Mouse (Mus musculus): ENCODE data around the gene Ebf1. TPM values are rescaled to one million over a fixed set of nuclear protein-coding genes. Genes with fewer than 3 reads are reported as not detected.

The Ebf1 gene
- polyA plus RNA-seq, 1 experiment from 2014 or later, result 41.9 TPM

DNA sequence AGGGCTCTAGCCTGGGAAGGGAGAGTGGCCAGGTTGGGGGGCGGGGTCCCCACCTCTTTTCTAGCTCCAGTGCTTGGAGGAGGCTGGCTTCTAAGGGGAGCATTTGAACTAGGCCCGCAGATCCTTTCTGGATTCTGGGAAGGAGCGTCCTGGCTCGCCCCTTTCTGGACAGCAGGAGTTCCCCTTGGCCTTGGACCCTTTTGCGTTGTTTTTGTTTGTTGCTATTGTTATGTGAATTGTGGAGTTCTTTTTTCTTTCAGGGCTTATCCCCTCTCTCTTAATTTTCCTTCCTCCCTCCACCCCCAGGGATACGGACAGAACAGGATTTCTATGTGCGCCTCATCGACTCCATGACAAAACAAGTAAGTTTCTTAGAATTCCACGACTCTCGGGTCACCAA is 4.5 kb downstream of the Ebf1 start:
- Histone ChIP-seq H3K9me3 (no peaks in the 10 kb centered on the region), H3K27ac (replicated peaks) (peak overlapping the region; percentile 89; the same call in 1 of the 2 replicates), H3K36me3 (replicated peaks) (no peaks in the 10 kb centered on the region), H3K4me1 (peaks cover 43% of the 10 kb centered on the region), H3K4me3 (peak overlapping the region; percentile 72), H3K27me3 (replicated peaks; ENCODE audit: low read depth, poor library complexity, severe bottlenecking) (peaks cover 59% of the 10 kb centered on the region)
- WGBS, result 26% methylated on average over 10 of the region's 10 CpGs
- DNase-seq (ENCODE audit: low spot score), result peak; percentile 24

DNA sequence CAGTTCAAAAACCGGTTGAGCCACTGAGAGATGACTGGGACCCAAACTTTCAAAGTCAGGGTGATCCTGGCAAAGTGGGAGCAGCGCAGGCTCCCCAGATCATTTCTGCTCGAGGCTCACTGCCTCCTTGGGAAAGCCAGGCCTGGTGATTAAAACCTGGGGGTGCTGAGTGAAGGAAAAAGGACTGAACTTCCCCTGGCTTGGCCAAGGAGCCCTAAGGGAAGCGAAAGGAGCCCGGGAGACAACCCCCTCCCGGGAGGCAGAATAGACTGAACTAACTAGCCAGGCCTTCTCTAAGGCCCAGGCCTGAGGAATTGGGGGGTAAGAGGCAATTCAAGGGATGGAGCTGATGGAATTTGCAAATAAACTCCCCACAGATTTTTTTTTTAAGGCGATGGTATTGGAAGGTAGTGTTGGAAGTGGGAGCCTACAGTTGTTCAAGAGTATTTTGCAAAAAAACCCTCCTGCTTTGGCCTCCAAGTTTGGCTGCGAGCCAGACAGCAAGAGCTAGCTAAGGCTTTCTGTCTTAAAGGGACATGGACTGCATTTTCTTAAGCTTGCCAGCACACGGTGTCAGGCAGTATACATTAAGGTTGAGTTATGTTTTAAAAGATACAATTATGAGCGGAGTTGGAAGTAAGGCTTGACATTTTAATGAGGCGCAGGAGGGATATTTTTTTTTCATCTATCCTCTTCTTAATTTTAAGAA is 5.1 kb downstream of the Ebf1 start:
- Histone ChIP-seq H3K4me1 (peaks cover 46% of the 10 kb centered on the region), H3K27me3 (replicated peaks; ENCODE audit: low read depth, poor library complexity, severe bottlenecking) (peaks cover 59% of the 10 kb centered on the region), H3K36me3 (replicated peaks) (no peaks in the 10 kb centered on the region), H3K4me3 (peak overlapping the region; percentile 72), H3K27ac (replicated peaks) (peak overlapping the region; percentile 54; the same call in 1 of the 2 replicates), H3K9me3 (no peaks in the 10 kb centered on the region)
- WGBS, result 21% methylated on average over 11 of the region's 11 CpGs
- DNase-seq (ENCODE audit: low spot score), result peak; percentile 38

DNA sequence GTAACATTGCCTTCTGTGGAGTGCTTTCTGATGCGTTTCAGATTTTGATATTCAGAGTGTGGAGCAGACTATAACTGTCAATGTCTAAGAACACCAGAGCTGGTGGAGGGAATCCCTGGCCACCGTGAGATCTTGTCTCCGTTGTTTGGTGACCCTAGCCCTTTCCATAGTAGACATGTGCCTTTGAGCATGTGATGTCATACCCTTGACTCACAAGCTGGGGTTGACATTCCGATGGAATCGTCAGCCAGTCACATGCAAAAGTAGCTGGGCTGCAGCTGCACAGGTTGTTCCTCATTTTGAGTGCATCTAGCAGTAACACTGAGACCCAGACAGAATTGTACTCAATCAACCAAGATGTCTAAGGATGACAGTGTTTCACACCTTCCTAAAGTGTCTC is 7.4 kb downstream of the Ebf1 start:
- Histone ChIP-seq H3K4me1 (peaks cover 47% of the 10 kb centered on the region), H3K27me3 (replicated peaks; ENCODE audit: low read depth, poor library complexity, severe bottlenecking) (peaks cover 55% of the 10 kb centered on the region), H3K36me3 (replicated peaks) (no peaks in the 10 kb centered on the region), H3K27ac (replicated peaks) (no peak overlapping the region), H3K4me3 (no peak overlapping the region), H3K9me3 (no peaks in the 10 kb centered on the region)
- DNase-seq (ENCODE audit: low spot score), result no peak
- WGBS, result 74% methylated on average over 5 of the region's 5 CpGs

- H3K9me3 ChIP-seq, result no peaks in the 10 kb centered on the region
- WGBS, result 82% methylated on average over 10 of the region's 10 CpGs
- H3K4me3 ChIP-seq, result no peak overlapping the region
- no peaks in the 10 kb centered on the region for H3K36me3 ChIP-seq (replicated peaks)
- H3K27ac ChIP-seq (replicated peaks), result no peak overlapping the region
- H3K27me3 ChIP-seq (replicated peaks; ENCODE audit: low read depth, poor library complexity, severe bottlenecking), result peaks cover 40% of the 10 kb centered on the region
- DNase-seq (ENCODE audit: low spot score), result no peak
- H3K4me1 ChIP-seq, result peaks cover 32% of the 10 kb centered on the region
Observed at GRCm38 (mm10) chr11:44626065-44626464, 8.9 kb downstream of the Ebf1 start.

DNA sequence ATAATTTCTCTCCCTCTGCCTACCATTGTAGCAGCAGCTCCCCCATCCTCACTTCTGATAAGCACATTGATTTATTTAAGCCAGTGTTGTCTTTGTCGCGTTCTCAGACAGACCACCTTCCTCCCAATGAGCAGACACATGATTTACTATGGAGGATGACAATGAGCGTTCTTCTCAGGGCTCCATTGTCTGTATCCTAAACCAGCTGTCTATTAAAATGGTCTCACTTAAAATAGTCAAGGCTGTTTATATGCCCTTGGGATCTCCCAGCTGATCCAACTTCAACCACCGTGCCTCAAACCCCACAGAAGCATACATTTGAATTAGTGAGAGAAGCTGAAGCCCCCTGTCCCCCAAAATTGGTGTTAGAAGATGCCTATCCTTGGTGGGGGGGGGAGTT is 11.3 kb downstream of the Ebf1 start:
- H3K4me1 ChIP-seq, result peaks cover 18% of the 10 kb centered on the region
- DNase-seq (ENCODE audit: low spot score), result no peak
- no peaks in the 10 kb centered on the region for H3K9me3 ChIP-seq
- H3K27ac ChIP-seq (replicated peaks), result no peak overlapping the region
- H3K4me3 ChIP-seq, result no peak overlapping the region
- WGBS, result 78% methylated on average over 4 of the region's 4 CpGs
- no peaks in the 10 kb centered on the region for H3K36me3 ChIP-seq (replicated peaks)
- H3K27me3 ChIP-seq (replicated peaks; ENCODE audit: low read depth, poor library complexity, severe bottlenecking), result peaks cover 19% of the 10 kb centered on the region

GRCm38 (mm10) chr11:44632064-44632968 is 15.2 kb downstream of the Ebf1 start:
- no peak for DNase-seq (ENCODE audit: low spot score)
- WGBS, result 87% methylated on average over 15 of the region's 15 CpGs
- Histone ChIP-seq H3K36me3 (replicated peaks) (peaks cover 9% of the 10 kb centered on the region), H3K27ac (replicated peaks) (no peak overlapping the region), H3K27me3 (replicated peaks; ENCODE audit: low read depth, poor library complexity, severe bottlenecking) (0 out of 2 replicates have a peak, but pooled peaks cover 7% of the 10 kb centered on the region), H3K9me3 (no peaks in the 10 kb centered on the region), H3K4me3 (no peak overlapping the region), H3K4me1 (peaks cover 14% of the 10 kb centered on the region)

- Histone ChIP-seq H3K27me3 (replicated peaks; ENCODE audit: low read depth, poor library complexity, severe bottlenecking) (0 out of 2 replicates have a peak, but pooled peaks cover 7% of the 10 kb centered on the region), H3K36me3 (replicated peaks) (peaks cover 12% of the 10 kb centered on the region), H3K9me3 (no peaks in the 10 kb centered on the region), H3K4me3 (no peak overlapping the region), H3K4me1 (peaks cover 14% of the 10 kb centered on the region), H3K27ac (replicated peaks) (no peak overlapping the region)
- 93% methylated on average over 2 of the region's 2 CpGs for WGBS
- no peak for DNase-seq (ENCODE audit: low spot score)
Observed at GRCm38 (mm10) chr11:44633001-44633693, 16.0 kb downstream of the Ebf1 start.

DNA sequence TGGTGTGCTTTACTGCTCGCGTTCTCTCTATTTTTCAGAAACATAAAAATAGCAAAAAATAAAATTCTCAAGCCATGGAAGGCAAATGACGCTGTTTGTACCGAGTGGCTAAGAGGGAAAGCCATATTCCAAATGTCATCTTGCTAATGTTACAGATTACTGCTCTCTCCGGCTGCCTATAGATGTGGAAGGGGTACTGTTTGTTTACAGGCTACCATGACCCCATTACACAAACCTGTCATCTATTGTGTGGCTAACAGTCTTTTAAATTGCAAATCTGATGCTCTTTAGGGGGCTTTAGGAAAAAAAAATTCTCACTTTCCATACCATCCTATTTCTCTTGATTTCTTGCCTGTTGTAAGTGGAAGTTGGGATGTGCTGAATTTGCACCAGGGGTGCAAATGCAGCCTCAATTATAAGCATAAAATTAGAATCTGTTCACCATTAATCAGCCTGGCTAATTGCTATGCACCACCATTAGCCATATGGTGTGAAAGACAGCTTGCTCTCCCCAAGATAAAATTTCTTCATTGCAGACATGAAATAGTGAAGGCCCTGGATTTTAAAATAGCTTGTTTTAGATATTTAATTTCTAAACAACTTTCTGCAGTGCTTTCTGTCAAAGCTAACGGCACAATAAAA is 17.6 kb downstream of the Ebf1 start:
- Histone ChIP-seq H3K4me3 (no peak overlapping the region), H3K27me3 (replicated peaks; ENCODE audit: low read depth, poor library complexity, severe bottlenecking) (no peaks in the 10 kb centered on the region), H3K9me3 (no peaks in the 10 kb centered on the region), H3K36me3 (replicated peaks) (peaks cover 12% of the 10 kb centered on the region), H3K27ac (replicated peaks) (no peak overlapping the region), H3K4me1 (no peaks in the 10 kb centered on the region)
- no peak for DNase-seq (ENCODE audit: low spot score)
- WGBS, result 81% methylated on average over 6 of the region's 6 CpGs

DNA sequence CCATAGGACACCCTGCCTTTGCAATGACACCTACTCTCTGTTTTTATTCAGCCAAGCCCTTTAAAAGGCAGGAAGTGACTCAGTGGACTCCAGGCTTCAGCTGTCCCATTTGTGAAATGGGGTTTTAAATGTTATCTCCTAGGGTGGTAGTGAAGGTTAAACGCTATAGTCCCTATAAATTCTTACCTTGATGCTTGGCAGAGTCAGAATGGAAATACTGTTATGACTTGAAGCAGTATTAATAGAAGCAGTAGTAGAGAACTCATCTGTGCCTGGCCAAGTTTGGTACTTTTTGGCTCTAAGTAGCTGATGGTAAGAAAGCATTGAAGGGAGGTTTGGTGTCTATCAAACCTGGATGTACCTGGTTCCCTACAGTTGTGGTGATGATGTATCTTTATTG is 19.1 kb downstream of the Ebf1 start:
- Histone ChIP-seq H3K9me3 (no peaks in the 10 kb centered on the region), H3K27ac (replicated peaks) (no peak overlapping the region), H3K36me3 (replicated peaks) (peaks cover 12% of the 10 kb centered on the region), H3K27me3 (replicated peaks; ENCODE audit: low read depth, poor library complexity, severe bottlenecking) (peaks cover under 1% of the 10 kb centered on the region; the same call in 1 of the 2 replicates), H3K4me3 (no peak overlapping the region), H3K4me1 (no peaks in the 10 kb centered on the region)
- no peak for DNase-seq (ENCODE audit: low spot score)
- WGBS, result 93% methylated on average over 1 of the region's 1 CpGs

DNA sequence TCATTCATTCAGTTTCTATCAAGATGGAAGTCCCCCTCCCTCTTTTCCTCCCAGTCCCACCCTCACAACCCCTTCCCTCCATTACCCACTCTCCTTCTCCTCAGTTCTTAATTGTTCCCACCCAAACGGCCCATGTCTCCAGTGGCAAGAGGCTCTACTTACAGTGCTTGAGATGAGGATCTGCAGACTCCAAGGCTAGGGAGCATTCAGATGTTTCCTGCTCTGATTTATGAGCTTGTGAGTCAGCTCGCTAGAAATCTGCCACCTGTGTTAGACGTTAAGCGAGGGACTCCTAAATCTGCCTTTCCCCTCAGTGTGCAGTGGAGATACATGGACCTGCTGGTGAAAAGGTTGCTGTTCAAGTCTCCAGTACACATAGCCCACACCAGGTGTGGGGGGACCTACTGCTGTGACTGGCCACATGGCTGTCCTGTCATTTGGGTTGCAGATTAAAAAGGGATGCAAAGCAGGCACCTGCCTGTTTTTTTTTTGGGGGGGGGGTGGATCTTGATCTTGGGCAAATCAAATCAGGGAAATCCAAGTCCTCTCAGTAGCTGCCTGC is 21.2 kb downstream of the Ebf1 start:
- Histone ChIP-seq H3K36me3 (replicated peaks) (peaks cover 12% of the 10 kb centered on the region), H3K27me3 (replicated peaks; ENCODE audit: low read depth, poor library complexity, severe bottlenecking) (peaks cover 8% of the 10 kb centered on the region; the same call in 1 of the 2 replicates), H3K4me1 (peaks cover 7% of the 10 kb centered on the region; the same call in 1 of the 2 replicates), H3K9me3 (no peaks in the 10 kb centered on the region), H3K4me3 (no peak overlapping the region), H3K27ac (replicated peaks) (no peak overlapping the region)
- DNase-seq (ENCODE audit: low spot score), result no peak
- 86% methylated on average over 4 of the region's 4 CpGs for WGBS

- Histone ChIP-seq H3K9me3 (no peaks in the 10 kb centered on the region), H3K4me3 (no peak overlapping the region), H3K27ac (replicated peaks) (no peak overlapping the region), H3K4me1 (peaks cover 17% of the 10 kb centered on the region), H3K27me3 (replicated peaks; ENCODE audit: low read depth, poor library complexity, severe bottlenecking) (peaks cover 8% of the 10 kb centered on the region; the same call in 1 of the 2 replicates), H3K36me3 (replicated peaks) (peaks cover 7% of the 10 kb centered on the region)
- 73% methylated on average over 2 of the region's 2 CpGs for WGBS
- no peak for DNase-seq (ENCODE audit: low spot score)
Observed at GRCm38 (mm10) chr11:44641496-44641895, 24.4 kb downstream of the Ebf1 start.

Measured in embryonic facial prominence, embryonic 10.5 days (tissue).